Mouse (Mus musculus): ENCODE data around the gene Hddc3. TPM values are rescaled to one million over a fixed set of nuclear protein-coding genes. Genes with fewer than 3 reads are reported as not detected.

Gene Hddc3
- total and polyA plus RNA-seq, 3 experiments, result 2.6 to 12.6 (median 5.5) TPM

- H3K27ac ChIP-seq (ENCODE audit: insufficient read depth, low read depth), result no peak overlapping the region
- peaks cover 65 to 82% of the 10 kb centered on the region in 2 experiments for H3K36me3 ChIP-seq (replicated peaks in 1 of 2; ENCODE audit: control insufficient read depth in 1 of 2, insufficient read depth in 1 of 2, low read length in 1 of 2)
- TF ChIP-seq RAD21 (IDR thresholded peaks at IDR 0.05; ENCODE audit: low read depth, low read length), result no peak
- no peak for TF ChIP-seq RCOR1 (conservative IDR thresholded peaks at IDR 0.05; ENCODE audit: low read depth, low read length)
- no peak for TF ChIP-seq CTCF (conservative IDR thresholded peaks at IDR 0.05 in 1 of 2, IDR thresholded peaks at IDR 0.05 in 1 of 2; ENCODE audit: low read depth in 2 of 2, low read length in 2 of 2)
- peak; percentile 33; the same call in 1 of the 2 replicates for TF ChIP-seq ZMIZ1 (IDR thresholded peaks at IDR 0.05; ENCODE audit: low read depth, low read length)
- TF ChIP-seq ETS1 (conservative IDR thresholded peaks at IDR 0.05; ENCODE audit: low read depth, low read length), result no peak
- no peak for TF ChIP-seq MXI1 (IDR thresholded peaks at IDR 0.05; ENCODE audit: low read depth, low read length)
- no peak overlapping the region for H3K4me3 ChIP-seq (replicated peaks in 1 of 3; ENCODE audit: low read depth in 2 of 3, low read length in 2 of 3, poor library complexity in 1 of 3)
- H3K27me3 ChIP-seq (replicated peaks), result no peaks in the 10 kb centered on the region
- H3K79me2 ChIP-seq (replicated peaks; ENCODE audit: control insufficient read depth, extremely low read depth, insufficient read depth, poor library complexity, severe bottlenecking), result peaks cover 10% of the 10 kb centered on the region
- no peak for DNase-seq (ENCODE audit: extremely low read depth)
- in situ Hi-C loops (cut with MboI; ENCODE audit: low pct_ligation_motif_present, low pct_unique_long_range_greater_than_20kb, low sequenced_read_pairs) (no loop called here), dilution Hi-C loops (cut with MboI; ENCODE audit: extremely low pct_ligation_motif_present, extremely low pct_unique_long_range_greater_than_20kb, low sequenced_read_pairs) (no loop called here)
- H3K4me2 ChIP-seq (ENCODE audit: insufficient read depth, low read depth, poor library complexity, severe bottlenecking), result no peak overlapping the region
- H3K9ac ChIP-seq (ENCODE audit: insufficient read depth, low read depth), result no peak overlapping the region
- peaks cover 3 to 7% of the 10 kb centered on the region in 2 experiments; a peak in 3 of 4 replicates for H3K4me1 ChIP-seq (ENCODE audit: control insufficient read depth in 1 of 2, insufficient read depth in 2 of 2)
- H3K9me3 ChIP-seq (replicated peaks; ENCODE audit: low read length), result no peaks in the 10 kb centered on the region
These were observed 25.3 kb upstream of the Hddc3 start for GRCm38 (mm10) chr7:80317439-80318115.

- Histone ChIP-seq H3K79me2 (replicated peaks; ENCODE audit: control insufficient read depth, extremely low read depth, insufficient read depth, poor library complexity, severe bottlenecking) (peaks cover 17% of the 10 kb centered on the region), H3K4me3 (replicated peaks in 1 of 3; ENCODE audit: low read depth in 2 of 3, low read length in 2 of 3, poor library complexity in 1 of 3) (no peak overlapping the region), H3K4me2 (ENCODE audit: insufficient read depth, low read depth, poor library complexity, severe bottlenecking) (no peak overlapping the region), H3K27ac (ENCODE audit: insufficient read depth, low read depth) (no peak overlapping the region), H3K36me3 (replicated peaks in 1 of 2; ENCODE audit: control insufficient read depth in 1 of 2, insufficient read depth in 1 of 2, low read length in 1 of 2) (peaks cover 55 to 71% of the 10 kb centered on the region in 2 experiments), H3K4me1 (ENCODE audit: control insufficient read depth in 1 of 2, insufficient read depth in 2 of 2) (peaks cover 3 to 15% of the 10 kb centered on the region in 2 experiments; a peak in 3 of 4 replicates), H3K9me3 (replicated peaks; ENCODE audit: low read length) (no peaks in the 10 kb centered on the region), H3K9ac (ENCODE audit: insufficient read depth, low read depth) (no peak overlapping the region), H3K27me3 (replicated peaks) (no peaks in the 10 kb centered on the region)
- DNase-seq (ENCODE audit: extremely low read depth), result no peak
- in situ Hi-C loops (cut with MboI; ENCODE audit: low pct_ligation_motif_present, low pct_unique_long_range_greater_than_20kb, low sequenced_read_pairs) (no loop called here), dilution Hi-C loops (cut with MboI; ENCODE audit: extremely low pct_ligation_motif_present, extremely low pct_unique_long_range_greater_than_20kb, low sequenced_read_pairs) (no loop called here)
- TF ChIP-seq E2F4 (IDR thresholded peaks at IDR 0.05; ENCODE audit: insufficient replicate concordance, low read depth, low read length), result no peak
- TF ChIP-seq POLR2A (IDR thresholded peaks at IDR 0.05; ENCODE audit: low read depth, low read length), result peak; percentile 13; the same call in 1 of the 2 replicates
These were observed 24.2 kb upstream of the Hddc3 start for GRCm38 (mm10) chr7:80318670-80319069.

GRCm38 (mm10) chr7:80319846-80320496, 22.9 kb upstream of the Hddc3 start:
- in situ Hi-C loops (cut with MboI; ENCODE audit: low pct_ligation_motif_present, low pct_unique_long_range_greater_than_20kb, low sequenced_read_pairs), result no loop called here
- peaks cover 42 to 59% of the 10 kb centered on the region in 2 experiments for H3K36me3 ChIP-seq (replicated peaks in 1 of 2; ENCODE audit: control insufficient read depth in 1 of 2, insufficient read depth in 1 of 2, low read length in 1 of 2)
- no peak overlapping the region for H3K9ac ChIP-seq (ENCODE audit: insufficient read depth, low read depth)
- H3K9me3 ChIP-seq (replicated peaks; ENCODE audit: low read length), result no peaks in the 10 kb centered on the region
- H3K4me3 ChIP-seq (replicated peaks in 1 of 3; ENCODE audit: low read depth in 2 of 3, low read length in 2 of 3, poor library complexity in 1 of 3), result no peak overlapping the region
- no peak overlapping the region for H3K4me2 ChIP-seq (ENCODE audit: insufficient read depth, low read depth, poor library complexity, severe bottlenecking)
- dilution Hi-C loops (cut with MboI; ENCODE audit: extremely low pct_ligation_motif_present, extremely low pct_unique_long_range_greater_than_20kb, low sequenced_read_pairs), result no loop called here
- no peak for DNase-seq (ENCODE audit: extremely low read depth)
- peaks cover 3 to 16% of the 10 kb centered on the region in 2 experiments; a peak in 3 of 4 replicates for H3K4me1 ChIP-seq (ENCODE audit: control insufficient read depth in 1 of 2, insufficient read depth in 2 of 2)
- no peak for TF ChIP-seq CTCF (conservative IDR thresholded peaks at IDR 0.05 in 1 of 2, IDR thresholded peaks at IDR 0.05 in 1 of 2; ENCODE audit: low read depth in 2 of 2, low read length in 2 of 2)
- TF ChIP-seq USF2 (conservative IDR thresholded peaks at IDR 0.05; ENCODE audit: low read depth, low read length), result no peak
- TF ChIP-seq TCF12 (IDR thresholded peaks at IDR 0.05; ENCODE audit: low read depth, low read length), result no peak
- no peak for TF ChIP-seq UBTF (IDR thresholded peaks at IDR 0.05; ENCODE audit: low read depth, low read length)
- TF ChIP-seq HCFC1 (IDR thresholded peaks at IDR 0.05; ENCODE audit: low read depth, low read length), result no peak
- no peak overlapping the region for H3K27ac ChIP-seq (ENCODE audit: insufficient read depth, low read depth)
- H3K79me2 ChIP-seq (replicated peaks; ENCODE audit: control insufficient read depth, extremely low read depth, insufficient read depth, poor library complexity, severe bottlenecking), result peaks cover 17% of the 10 kb centered on the region
- no peaks in the 10 kb centered on the region for H3K27me3 ChIP-seq (replicated peaks)
